Mouse (Mus musculus) spleen, postnatal 14 days (tissue): ENCODE results near the gene Nebl.
"Not testable (repeated sequence)": the region's sequence is repeated elsewhere in the genome, so short reads cannot be mapped to it uniquely, and the experiment has no call there.

Source experiments
- DNase-seq, 2 experiments: peaks; one replicate each; pipeline ENCODE4 v3.0.0; 2021 to 2022; ENCODE audit warnings: low spot score in 2 of 2

Nebl gene

DNA sequence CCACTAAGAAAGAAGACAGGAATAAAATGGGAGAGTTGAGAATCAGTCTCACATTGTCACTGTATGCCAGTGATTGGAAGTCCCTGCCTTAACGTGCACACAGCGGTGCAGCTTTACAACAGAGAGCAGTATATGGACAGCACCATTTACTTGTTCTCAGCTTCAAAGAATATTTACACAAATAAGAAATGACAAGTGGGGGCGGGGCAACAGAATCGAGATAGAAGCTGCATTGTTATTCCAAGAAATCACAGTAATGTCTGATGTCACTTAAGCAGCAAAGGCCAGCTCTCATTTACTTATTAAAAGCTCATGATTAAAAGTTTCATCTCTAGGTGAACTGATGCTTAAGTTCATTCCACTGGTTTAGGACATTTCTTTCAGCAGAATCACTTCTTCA, 328.8 kb downstream of the Nebl start:
- DNase-seq = no peak

DNA sequence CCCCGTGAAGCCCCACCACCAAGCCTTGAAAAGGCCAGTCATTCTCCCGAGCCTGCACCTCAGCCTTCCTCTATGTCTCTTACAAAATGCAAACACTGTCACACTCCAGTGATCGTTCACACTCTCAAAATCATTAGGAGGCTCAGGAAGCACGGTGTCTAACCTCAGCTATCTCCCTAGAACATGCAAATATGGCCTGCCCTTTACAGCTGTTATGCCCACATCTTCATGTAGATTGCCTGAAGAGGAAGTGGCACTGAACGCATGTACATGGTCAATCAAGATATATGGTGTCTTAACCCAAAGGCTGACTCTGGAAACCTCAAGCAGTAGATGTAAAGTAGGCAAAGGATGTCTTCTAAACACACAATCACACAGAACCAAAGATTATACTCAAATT, 335.0 kb downstream of the Nebl start:
- no peak for DNase-seq

GRCm38 (mm10) chr2:17391389-17391788, 339.9 kb downstream of the Nebl start:
- DNase-seq = no peak

- DNase-seq = no peak
Observed at GRCm38 (mm10) chr2:17390513-17391200, 340.6 kb downstream of the Nebl start.

- no peak for DNase-seq
Observed at GRCm38 (mm10) chr2:17389886-17390285, 341.4 kb downstream of the Nebl start.

- DNase-seq = no peak
Observed at GRCm38 (mm10) chr2:17389379-17389778, 341.9 kb downstream of the Nebl start.

DNA sequence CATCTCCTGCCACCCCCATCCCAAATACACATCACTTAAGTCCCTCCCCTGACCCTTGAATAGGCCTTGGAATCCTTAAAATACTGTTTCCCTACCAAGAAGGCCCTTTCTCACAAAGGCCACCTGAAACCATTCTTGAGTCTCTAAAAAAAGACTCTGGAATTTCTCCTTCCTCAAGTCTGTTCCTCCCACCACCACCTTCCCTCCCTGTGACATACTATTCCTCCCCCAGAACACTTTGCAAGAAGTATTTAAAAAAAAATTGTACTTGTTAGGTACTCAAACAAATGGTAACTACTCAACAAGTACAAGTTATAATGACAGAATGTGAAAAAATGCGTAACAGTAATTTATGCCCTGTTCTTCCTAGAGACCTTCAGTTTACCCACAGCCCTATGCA, 349.0 kb downstream of the Nebl start:
- DNase-seq = no peak

- DNase-seq = no peak
Observed at GRCm38 (mm10) chr2:17375916-17376315, 355.3 kb downstream of the Nebl start.

- no peak for DNase-seq
Observed at GRCm38 (mm10) chr2:17365671-17366070, 365.6 kb downstream of the Nebl start.

GRCm38 (mm10) chr2:17364971-17365548, 366.2 kb downstream of the Nebl start:
- no peak for DNase-seq

GRCm38 (mm10) chr2:17363337-17364216, 367.7 kb downstream of the Nebl start:
- DNase-seq = no peak

GRCm38 (mm10) chr2:17362181-17362580, 369.1 kb downstream of the Nebl start:
- DNase-seq = no peak

GRCm38 (mm10) chr2:17344643-17345042, 386.6 kb downstream of the Nebl start:
- DNase-seq = no peak

- DNase-seq = no peak
Observed at GRCm38 (mm10) chr2:17335451-17335850, 395.8 kb downstream of the Nebl start.

GRCm38 (mm10) chr2:17326590-17326989, 404.7 kb downstream of the Nebl start:
- no peak for DNase-seq

GRCm38 (mm10) chr2:17316850-17317249, 414.4 kb downstream of the Nebl start:
- DNase-seq = no peak

- DNase-seq = no peak
Observed at GRCm38 (mm10) chr2:17301379-17301778, 429.9 kb downstream of the Nebl start.

DNA sequence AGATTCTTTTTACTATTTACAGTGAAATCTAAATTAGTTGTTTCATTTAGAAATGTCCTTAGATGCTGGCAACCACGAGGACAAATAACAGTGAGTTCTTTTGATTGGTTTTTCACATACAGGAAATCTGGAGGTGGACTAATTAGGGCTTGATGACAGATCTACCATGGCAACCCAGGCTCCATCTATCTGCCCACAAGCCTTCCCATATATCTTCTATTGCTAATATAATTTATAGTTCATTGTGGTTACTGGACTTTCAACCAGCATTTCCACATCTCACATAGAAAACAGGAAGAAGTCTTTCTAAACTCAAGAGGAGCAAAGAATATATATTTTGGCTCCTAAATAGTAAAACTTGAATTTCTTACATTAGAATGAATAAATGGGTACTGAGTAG, 433.8 kb downstream of the Nebl start:
- DNase-seq = no peak

DNA sequence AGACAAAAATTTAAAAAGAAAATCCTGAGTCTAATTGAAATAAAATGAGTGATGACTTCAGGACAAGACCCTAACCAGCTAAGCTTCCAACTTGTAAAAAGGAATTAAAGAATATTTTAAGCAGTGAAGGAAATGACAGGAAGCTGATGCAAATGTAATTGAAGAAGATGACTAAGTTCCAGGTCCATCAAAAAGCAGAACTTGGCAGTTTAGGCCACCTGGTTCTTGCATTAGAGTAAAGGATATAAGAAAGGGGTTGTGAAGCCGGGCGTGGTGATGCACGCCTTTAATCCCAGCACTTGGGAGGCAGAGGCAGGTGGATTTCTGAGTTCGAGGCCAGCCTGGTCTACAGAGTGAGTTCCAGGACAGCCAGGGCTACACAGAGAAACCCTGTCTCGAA, 436.0 kb downstream of the Nebl start:
- not testable (repeated sequence) for DNase-seq
